8 mouse cellular contexts compared by ENCODE assay signal in genomic region chr9:109931257-109932171, GRCm38 (mm10). TPM values are rescaled to one million over a fixed set of nuclear protein-coding genes. Genes with fewer than 3 reads are reported as not detected.
DNase-seq lines count a peak whose midpoint lies in the region; ATAC-seq and TF ChIP-seq lines count a peak whose summit lies in the region.

Gene Map4 (plus strand): TSS chr9:109931460.

- peaks cover 23% of the 10 kb centered on the region for H3K4me1 ChIP-seq in G1E (ENCODE audit: insufficient read depth, low read depth, low read length)
- H3K4me1 ChIP-seq in forebrain, postnatal 0 days (ENCODE audit: insufficient read depth): peaks cover 5% of the 10 kb centered on the region; the same call in 1 of the 2 replicates
- H3K4me1 ChIP-seq in lung, embryonic 15.5 days: peaks cover 10% of the 10 kb centered on the region

- peak within 1 kb of the TSS; percentile 69 for H3K9ac ChIP-seq in forebrain, postnatal 0 days
- peak within 1 kb of the TSS; percentile 89 for H3K9ac ChIP-seq in lung, embryonic 15.5 days

- peak within 1 kb of the TSS; percentile 63 for H3K4me2 ChIP-seq in forebrain, postnatal 0 days (ENCODE audit: low read depth)
- H3K4me2 ChIP-seq in lung, embryonic 15.5 days: peak within 1 kb of the TSS; percentile 82

- peak within 1 kb of the TSS; percentile 94 for H3K27ac ChIP-seq in forebrain, postnatal 0 days (ENCODE audit: low read depth, low read length)
- H3K27ac ChIP-seq in lung, embryonic 15.5 days: peak within 1 kb of the TSS; percentile 98

- TF ChIP-seq CTCF in G1E (IDR thresholded peaks at IDR 0.05; ENCODE audit: low read depth, low read length): no peak
- TF ChIP-seq CTCF in forebrain, postnatal 0 days (IDR thresholded peaks at IDR 0.05; ENCODE audit: low read depth): no peak

- peak; percentile 90 for ATAC-seq in G1E (ENCODE audit: extremely low read depth, insufficient number of reproducible peaks, low FRiP score, poor library complexity, severe bottlenecking)
- ATAC-seq in forebrain, postnatal 0 days: peak; percentile 98
- ATAC-seq in lung, embryonic 15.5 days (ENCODE audit: borderline replicate concordance, extremely low read depth, low FRiP score, low TSS enrichment): peak; percentile 97

- DNase-seq in G1E (ENCODE audit: low spot score): peak; percentile 97
- peak; percentile 99 for DNase-seq in cerebellum, adult 18-20 months
- DNase-seq in forebrain, postnatal 0 days: peak; percentile 98
- DNase-seq in heart, postnatal 4 days: peak; percentile 98
- peak; percentile 98 for DNase-seq in layer of hippocampus, adult 8-10 months (ENCODE audit: low spot score in 2 of 2)
- DNase-seq in ovary, adult 18-20 months (ENCODE audit: low spot score): peak; percentile 98
- DNase-seq in thymus, postnatal 0 days (ENCODE audit: low spot score): peak; percentile 96

- H3K36me3 ChIP-seq in G1E (replicated peaks): no peaks in the 10 kb centered on the region
- no peaks in the 10 kb centered on the region for H3K36me3 ChIP-seq in forebrain, postnatal 0 days (ENCODE audit: insufficient read depth)
- no peaks in the 10 kb centered on the region for H3K36me3 ChIP-seq in lung, embryonic 15.5 days

- no peaks in the 10 kb centered on the region for H3K9me3 ChIP-seq in G1E (replicated peaks)
- no peaks in the 10 kb centered on the region for H3K9me3 ChIP-seq in forebrain, postnatal 0 days (ENCODE audit: low read length)
- H3K9me3 ChIP-seq in lung, embryonic 15.5 days: no peaks in the 10 kb centered on the region

- H3K27me3 ChIP-seq in G1E (ENCODE audit: insufficient read depth, low read length): peaks cover 6% of the 10 kb centered on the region; the same call in 1 of the 2 replicates
- no peaks in the 10 kb centered on the region for H3K27me3 ChIP-seq in forebrain, postnatal 0 days (ENCODE audit: insufficient read depth, low read length)
- no peaks in the 10 kb centered on the region for H3K27me3 ChIP-seq in lung, embryonic 15.5 days

- under 1% methylated on average over 74 of the region's 94 CpGs for WGBS in forebrain, postnatal 0 days
- WGBS in lung, embryonic 15.5 days: under 1% methylated on average over 90 of the region's 94 CpGs

- H3K4me3 ChIP-seq in G1E (ENCODE audit: low read depth, low read length): peak within 1 kb of the TSS; percentile 78
- peak within 1 kb of the TSS; percentile 67 for H3K4me3 ChIP-seq in forebrain, postnatal 0 days (ENCODE audit: low read depth, low read length)
- peak within 1 kb of the TSS; percentile 86 for H3K4me3 ChIP-seq in lung, embryonic 15.5 days

RNA-seq across cellular contexts. Expression of gene Map4, which starts in this region (rescaled TPM):
- total RNA-seq in G1E (2014; fragmentation: Nextera tagmentation) (46.8 and 47.5 TPM in 2 replicates), G1E (2017) (27.2 and 28.3 TPM in 2 replicates)
- 64.3 and 69.3 TPM in 2 replicates for polyA plus RNA-seq in G1E (2012)
- total RNA-seq in forebrain, postnatal 0 days (2014; rRNA removed): 226 and 237 TPM in 2 replicates
- 158 and 201 TPM in 2 replicates for polyA plus RNA-seq in forebrain, postnatal 0 days (2015; fragmentation: Nextera tagmentation; extraction: Ambion mirVana)
- 100 to 1,000 TPM; 282 to 291 TPM for total RNA-seq in heart, postnatal 4 days (2021)
- 100 to 1,000 TPM; 568 to 629 (median 583) TPM for total RNA-seq in layer of hippocampus, adult 8-10 months (2022)
- 46.7 and 49.9 TPM in 2 replicates for polyA plus RNA-seq in lung, embryonic 15.5 days (2015; fragmentation: Nextera tagmentation; extraction: Ambion mirVana)
- 69.9 and 71.6 TPM in 2 replicates for polyA plus RNA-seq in thymus, postnatal 0 days (2015; fragmentation: Nextera tagmentation; extraction: Ambion mirVana)

Comparison
In these comparisons a context has a peak if more than half of its experiments do, and no peak if none do; other contexts are left out.
1. Peak in every context shown above with its lines: DNase-seq, ATAC-seq, H3K4me3 ChIP-seq and H3K27ac ChIP-seq.